Comparison of ENCODE assay signal across 26 mouse cellular contexts in the genomic region with DNA sequence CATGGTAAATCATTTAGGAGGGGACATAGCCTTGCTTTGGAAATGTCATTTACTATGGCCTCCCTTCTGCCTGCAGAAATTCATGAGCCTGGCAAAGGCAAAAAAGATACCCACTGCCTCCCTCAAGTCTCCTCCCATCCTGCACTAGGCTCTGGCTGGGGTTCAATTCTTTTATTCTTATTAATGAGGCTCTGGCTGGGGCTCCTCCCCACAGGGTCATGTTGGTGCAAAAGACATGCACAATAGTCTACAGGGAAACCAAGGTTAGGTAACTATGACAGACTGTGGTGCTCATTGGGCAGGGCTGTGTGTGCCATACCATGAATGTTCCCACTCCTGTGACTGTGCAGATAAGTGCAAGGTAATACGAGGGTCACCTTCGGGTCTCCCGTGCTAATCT.
DNase-seq lines count a peak whose midpoint lies in the region; ATAC-seq and TF ChIP-seq lines count a peak whose summit lies in the region.
"Had no signal": no experiment of that assay in that cellular context is flagged by ENCODE, and none has a peak within 500 bp of the region (broad histone marks: within the 10 kb centered on the region; RNA-seq: fewer than 3 reads in every experiment).

No protein-coding gene starts in this region.

- no peaks in the 10 kb centered on the region for H3K36me3 ChIP-seq in forebrain, embryonic 16.5 days (ENCODE audit: control insufficient read depth, insufficient read depth)
- no peaks in the 10 kb centered on the region for H3K36me3 ChIP-seq in forebrain, postnatal 0 days (ENCODE audit: insufficient read depth)
- H3K36me3 ChIP-seq in hindbrain, embryonic 16.5 days (ENCODE audit: control insufficient read depth, insufficient read depth, low read length), result no peaks in the 10 kb centered on the region
- no peaks in the 10 kb centered on the region for H3K36me3 ChIP-seq in hindbrain, embryonic 12.5 days
- no peaks in the 10 kb centered on the region for H3K36me3 ChIP-seq in neural tube, embryonic 13.5 days
- no peaks in the 10 kb centered on the region for H3K36me3 ChIP-seq in neural tube, embryonic 15.5 days
- H3K36me3 ChIP-seq: embryonic facial prominence, embryonic 12.5 days; embryonic facial prominence, embryonic 15.5 days; G1E; heart, embryonic 10.5 days; heart, embryonic 13.5 days had no signal

- H3K9ac ChIP-seq in forebrain, embryonic 16.5 days (replicated peaks; ENCODE audit: low read depth, low read length), result no peak overlapping the region
- no peak overlapping the region for H3K9ac ChIP-seq in forebrain, postnatal 0 days
- H3K9ac ChIP-seq in hindbrain, embryonic 16.5 days (ENCODE audit: low read depth, low read length), result no peak overlapping the region
- H3K9ac ChIP-seq in hindbrain, embryonic 12.5 days, result no peak overlapping the region
- no peak overlapping the region for H3K9ac ChIP-seq in neural tube, embryonic 13.5 days
- no peak overlapping the region for H3K9ac ChIP-seq in neural tube, embryonic 15.5 days (replicated peaks)
- H3K9ac ChIP-seq: embryonic facial prominence, embryonic 12.5 days; embryonic facial prominence, embryonic 15.5 days; heart, embryonic 13.5 days had no signal

- peaks cover 14% of the 10 kb centered on the region for H3K4me1 ChIP-seq in forebrain, embryonic 16.5 days (replicated peaks; ENCODE audit: control insufficient read depth, insufficient read depth, low read length)
- H3K4me1 ChIP-seq in forebrain, postnatal 0 days (ENCODE audit: insufficient read depth), result no peaks in the 10 kb centered on the region
- no peaks in the 10 kb centered on the region; the same call in 1 of the 2 replicates for H3K4me1 ChIP-seq in hindbrain, embryonic 16.5 days (ENCODE audit: control insufficient read depth, insufficient read depth, low read depth, low read length)
- peaks cover 20% of the 10 kb centered on the region for H3K4me1 ChIP-seq in hindbrain, embryonic 12.5 days
- H3K4me1 ChIP-seq in neural tube, embryonic 13.5 days (replicated peaks), result peaks cover 15% of the 10 kb centered on the region; the same call in 1 of the 2 replicates
- H3K4me1 ChIP-seq in neural tube, embryonic 15.5 days, result peaks cover 4% of the 10 kb centered on the region; the same call in 1 of the 2 replicates
- H3K4me1 ChIP-seq: embryonic facial prominence, embryonic 12.5 days; embryonic facial prominence, embryonic 15.5 days; heart, embryonic 10.5 days; heart, embryonic 13.5 days had no signal

- TF ChIP-seq CTCF in forebrain, postnatal 0 days (IDR thresholded peaks at IDR 0.05; ENCODE audit: low read depth), result no peak

- DNase-seq in forebrain, postnatal 0 days, result no peak
- DNase-seq: adrenal gland, postnatal 10 days; adrenal gland, postnatal 36 days; B cell, adult 2 months; cerebellum, adult 11 months; cerebellum, adult 2 months; cerebellum, adult 9-11 months; cerebellum, postnatal 25 days; gastrocnemius, postnatal 25 days; heart, adult 18-20 months; heart, postnatal 14 days; heart, postnatal 4 days; kidney, adult 18-20 months had no signal

- peaks cover 44% of the 10 kb centered on the region for H3K27me3 ChIP-seq in forebrain, embryonic 16.5 days (replicated peaks; ENCODE audit: control insufficient read depth, insufficient read depth, low read length)
- H3K27me3 ChIP-seq in forebrain, postnatal 0 days (ENCODE audit: insufficient read depth, low read length), result no peaks in the 10 kb centered on the region; the same call in none of the 2 replicates
- no peaks in the 10 kb centered on the region for H3K27me3 ChIP-seq in hindbrain, embryonic 16.5 days (replicated peaks; ENCODE audit: control insufficient read depth, insufficient read depth, low read length)
- H3K27me3 ChIP-seq in hindbrain, embryonic 12.5 days, result no peaks in the 10 kb centered on the region; the same call in none of the 2 replicates
- H3K27me3 ChIP-seq in neural tube, embryonic 13.5 days, result peaks cover 85% of the 10 kb centered on the region
- H3K27me3 ChIP-seq in neural tube, embryonic 15.5 days (replicated peaks), result peaks cover 58% of the 10 kb centered on the region
- H3K27me3 ChIP-seq: embryonic facial prominence, embryonic 12.5 days; embryonic facial prominence, embryonic 15.5 days; heart, embryonic 13.5 days; Patski had no signal

- no peaks in the 10 kb centered on the region for H3K9me3 ChIP-seq in forebrain, embryonic 16.5 days (ENCODE audit: control insufficient read depth, low read length)
- H3K9me3 ChIP-seq in forebrain, postnatal 0 days (ENCODE audit: low read length), result no peaks in the 10 kb centered on the region
- H3K9me3 ChIP-seq in hindbrain, embryonic 16.5 days (ENCODE audit: control insufficient read depth, low read length), result no peaks in the 10 kb centered on the region
- no peaks in the 10 kb centered on the region for H3K9me3 ChIP-seq in hindbrain, embryonic 12.5 days (replicated peaks)
- H3K9me3 ChIP-seq in neural tube, embryonic 13.5 days, result no peaks in the 10 kb centered on the region
- H3K9me3 ChIP-seq in neural tube, embryonic 15.5 days (replicated peaks), result no peaks in the 10 kb centered on the region
- H3K9me3 ChIP-seq: embryonic facial prominence, embryonic 12.5 days; embryonic facial prominence, embryonic 15.5 days; heart, embryonic 10.5 days; heart, embryonic 13.5 days had no signal

- peak; percentile 12; the same call in 1 of the 2 replicates for ATAC-seq in forebrain, embryonic 16.5 days
- ATAC-seq in forebrain, postnatal 0 days, result no peak
- ATAC-seq in hindbrain, embryonic 16.5 days, result peak; percentile 54; the same call in 1 of the 2 replicates
- ATAC-seq in hindbrain, embryonic 12.5 days (ENCODE audit: low FRiP score), result no peak
- peak; percentile 57 for ATAC-seq in neural tube, embryonic 13.5 days (ENCODE audit: low read depth)
- ATAC-seq in neural tube, embryonic 15.5 days (ENCODE audit: low FRiP score), result no peak; the same call in 1 of the 2 replicates
- ATAC-seq: inflammation-experienced regulatory T-cells, adult 6 months; intestine, embryonic 16.5 days; Patski had no signal

- no peak overlapping the region for H3K4me3 ChIP-seq in forebrain, embryonic 16.5 days (replicated peaks; ENCODE audit: low read length)
- H3K4me3 ChIP-seq in forebrain, postnatal 0 days (ENCODE audit: low read depth, low read length), result no peak overlapping the region
- H3K4me3 ChIP-seq in hindbrain, embryonic 16.5 days (ENCODE audit: low read length), result no peak overlapping the region
- no peak overlapping the region for H3K4me3 ChIP-seq in hindbrain, embryonic 12.5 days
- H3K4me3 ChIP-seq in neural tube, embryonic 13.5 days, result no peak overlapping the region
- no peak overlapping the region for H3K4me3 ChIP-seq in neural tube, embryonic 15.5 days (replicated peaks)
- H3K4me3 ChIP-seq: embryonic facial prominence, embryonic 12.5 days; embryonic facial prominence, embryonic 15.5 days; heart, embryonic 10.5 days; heart, embryonic 13.5 days had no signal

- no peak overlapping the region for H3K27ac ChIP-seq in forebrain, embryonic 16.5 days (ENCODE audit: low read length)
- H3K27ac ChIP-seq in forebrain, postnatal 0 days (ENCODE audit: low read depth, low read length), result no peak overlapping the region
- H3K27ac ChIP-seq in hindbrain, embryonic 16.5 days (ENCODE audit: low read depth, low read length), result no peak overlapping the region
- no peak overlapping the region for H3K27ac ChIP-seq in hindbrain, embryonic 12.5 days
- H3K27ac ChIP-seq in neural tube, embryonic 13.5 days (replicated peaks), result no peak overlapping the region
- no peak overlapping the region for H3K27ac ChIP-seq in neural tube, embryonic 15.5 days (replicated peaks)
- H3K27ac ChIP-seq: embryonic facial prominence, embryonic 12.5 days; embryonic facial prominence, embryonic 15.5 days; heart, embryonic 10.5 days; heart, embryonic 13.5 days had no signal

- WGBS in forebrain, embryonic 16.5 days, result 85% methylated on average over 3 of the region's 3 CpGs
- WGBS in forebrain, postnatal 0 days, result 78% methylated on average over 3 of the region's 3 CpGs
- WGBS in hindbrain, embryonic 16.5 days, result 92% methylated on average over 3 of the region's 3 CpGs
- WGBS in hindbrain, embryonic 12.5 days, result 90% methylated on average over 3 of the region's 3 CpGs
- 89% methylated on average over 3 of the region's 3 CpGs for WGBS in neural tube, embryonic 13.5 days
- 87% methylated on average over 3 of the region's 3 CpGs for WGBS in neural tube, embryonic 15.5 days

- H3K4me2 ChIP-seq in forebrain, embryonic 16.5 days (ENCODE audit: low read length), result no peak overlapping the region
- H3K4me2 ChIP-seq in forebrain, postnatal 0 days (ENCODE audit: low read depth), result no peak overlapping the region
- H3K4me2 ChIP-seq in hindbrain, embryonic 16.5 days (ENCODE audit: low read length), result no peak overlapping the region
- H3K4me2 ChIP-seq in hindbrain, embryonic 12.5 days (replicated peaks), result no peak overlapping the region
- no peak overlapping the region for H3K4me2 ChIP-seq in neural tube, embryonic 13.5 days
- H3K4me2 ChIP-seq in neural tube, embryonic 15.5 days, result no peak overlapping the region
- H3K4me2 ChIP-seq: embryonic facial prominence, embryonic 12.5 days; embryonic facial prominence, embryonic 15.5 days; heart, embryonic 13.5 days had no signal

Comparison
In these comparisons a context has a peak if more than half of its experiments do, and no peak if none do; other contexts are left out.
1. ATAC-seq: peak in forebrain, embryonic 16.5 days (single experiment), hindbrain, embryonic 16.5 days (single experiment) and neural tube, embryonic 13.5 days (single experiment); none in forebrain, postnatal 0 days (single experiment), hindbrain, embryonic 12.5 days (single experiment) and neural tube, embryonic 15.5 days (single experiment).